Mouse (Mus musculus) embryonic facial prominence, embryonic 11.5 days (tissue): Measurements from ENCODE around the gene Zfp423. TPM values are rescaled to one million over a fixed set of nuclear protein-coding genes. Genes with fewer than 3 reads are reported as not detected.

ENCODE experiments used
- ATAC-seq: fragments of 200-750 bp; cut with Nextera tagmentation; replicated peaks from 2 replicates; pipeline ENCODE4 v1.8.0; 2017; ENCODE audit warnings: low read depth; ENCODE audit not compliant: insufficient number of reproducible peaks, low FRiP score, low TSS enrichment
- DNase-seq: peaks from one replicate; pipeline ENCODE4 v3.0.0-alpha.2; 2015; ENCODE audit warnings: low spot score
- H3K27ac ChIP-seq: fragments of 300-500 bp; sonication (generic); replicated peaks from 2 replicates; pipeline ENCODE4 v1.5.1; 2014; ENCODE audit warnings: mild to moderate bottlenecking, low read depth, low read length, control low read depth
- H3K27me3 ChIP-seq: fragments of 300-500 bp; sonication (generic); 2 replicates; pipeline ENCODE4 v1.6.1; 2014; ENCODE audit warnings: mild to moderate bottlenecking, low read length, moderate library complexity, mixed read lengths; ENCODE audit not compliant: control insufficient read depth, insufficient read depth
- H3K36me3 ChIP-seq: fragments of 300-500 bp; sonication (generic); replicated peaks from 2 replicates; pipeline ENCODE4 v1.6.1; 2014; ENCODE audit warnings: low read depth, mild to moderate bottlenecking, low read length, moderate library complexity, mixed read lengths; ENCODE audit not compliant: control insufficient read depth, insufficient read depth
- H3K4me1 ChIP-seq: fragments of 300-500 bp; sonication (generic); 2 replicates; pipeline ENCODE4 v1.6.1; 2014; ENCODE audit warnings: low read length, mixed read lengths; ENCODE audit not compliant: control insufficient read depth, insufficient read depth
- H3K4me2 ChIP-seq: fragments of 300-500 bp; sonication (generic); 2 replicates; pipeline ENCODE4 v1.6.1; 2014; ENCODE audit warnings: low read depth, mild to moderate bottlenecking, control low read depth, low read length, moderate library complexity
- H3K4me3 ChIP-seq: fragments of 300-500 bp; sonication (generic); 2 replicates; pipeline ENCODE4 v1.5.1; 2014; ENCODE audit warnings: low read depth, low read length, control low read depth
- H3K9ac ChIP-seq: fragments of 300-500 bp; sonication (generic); replicated peaks from 2 replicates; pipeline ENCODE4 v1.6.1; 2014; ENCODE audit warnings: mild to moderate bottlenecking, control low read depth, low read length
- H3K9me3 ChIP-seq: fragments of 300-500 bp; sonication (generic); replicated peaks from 2 replicates; pipeline ENCODE4 v1.6.1; 2016; ENCODE audit warnings: mild to moderate bottlenecking, low read length, inconsistent platforms, mixed read lengths; ENCODE audit not compliant: control insufficient read depth
- WGBS: fragments of 180-500 bp; shearing (Covaris S2); extraction: QIAGEN DNeasy Blood & Tissue Kit; methylation state at CpG from one replicate; pipeline ENCODE4 v1.1.7; 2014; 5-methylcytosine and 5-hydroxymethylcytosine counted together
- polyA plus RNA-seq: library from polyadenylated mRNA; unstranded; fragments of >200 nt; fragmentation: Nextera tagmentation; extraction: Ambion mirVana; gene quantifications from 2 replicates; pipeline ENCODE4 v1.2.1, GENCODE M21; 2014

Gene Zfp423
- polyA plus RNA-seq, 1 experiment from 2014 or later: 25.4 TPM

DNA sequence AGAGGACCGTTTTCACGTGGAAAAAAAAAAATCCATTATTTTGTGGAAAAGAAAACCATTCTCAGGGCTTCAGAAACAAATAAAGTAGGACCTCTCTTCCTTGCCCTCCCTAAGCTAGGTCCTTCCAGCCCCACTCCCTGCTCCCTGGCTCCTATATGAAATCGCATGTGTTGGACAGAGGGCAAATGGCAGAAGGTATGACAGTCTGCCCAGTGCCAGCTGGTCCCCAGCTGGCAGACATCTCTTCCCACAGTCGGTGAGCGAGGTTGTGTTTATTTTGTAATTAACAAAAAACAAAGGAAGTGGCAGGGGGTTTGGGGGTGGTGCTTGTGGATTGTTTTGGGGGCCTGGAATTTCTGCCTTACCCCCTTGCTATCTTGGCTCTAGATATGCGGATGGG, 339.2 kb downstream of the Zfp423 start:
- DNase-seq (no peak), ATAC-seq (no peak)
- H3K4me3 ChIP-seq: no peak overlapping the region
- no peaks in the 10 kb centered on the region for H3K36me3 ChIP-seq
- H3K4me1 ChIP-seq: no peaks in the 10 kb centered on the region
- H3K9me3 ChIP-seq: no peaks in the 10 kb centered on the region
- no peaks in the 10 kb centered on the region for H3K27me3 ChIP-seq
- no peak overlapping the region for H3K9ac ChIP-seq
- H3K27ac ChIP-seq: no peak overlapping the region
- no peak overlapping the region for H3K4me2 ChIP-seq
- WGBS: 67% methylated on average over 6 of the region's 6 CpGs

DNA sequence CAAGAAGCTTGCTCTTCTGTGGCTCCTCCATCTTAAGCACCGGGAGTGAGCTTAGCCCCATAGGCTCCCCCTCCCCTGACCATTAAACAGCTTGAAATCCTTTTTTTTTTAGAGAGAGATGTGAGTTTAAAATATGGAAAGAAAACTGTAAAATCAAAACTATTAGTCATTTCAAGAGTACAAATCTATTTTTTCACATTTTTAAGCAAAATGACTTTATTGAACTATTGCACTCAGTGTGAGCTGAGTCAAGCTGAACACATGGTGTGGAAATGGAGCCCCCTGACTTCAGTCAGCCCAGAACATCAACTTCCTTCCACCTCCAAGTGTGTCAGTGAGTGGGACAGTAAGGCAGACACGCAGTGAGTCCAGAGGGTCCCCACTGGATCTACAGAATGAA, 339.9 kb downstream of the Zfp423 start:
- H3K36me3 ChIP-seq: no peaks in the 10 kb centered on the region
- H3K27ac ChIP-seq: no peak overlapping the region
- no peak overlapping the region for H3K4me2 ChIP-seq
- WGBS: 75% methylated on average over 2 of the region's 2 CpGs
- H3K9ac ChIP-seq: no peak overlapping the region
- no peaks in the 10 kb centered on the region for H3K4me1 ChIP-seq
- ATAC-seq: no peak
- no peak overlapping the region for H3K4me3 ChIP-seq
- DNase-seq: no peak
- no peaks in the 10 kb centered on the region for H3K27me3 ChIP-seq
- H3K9me3 ChIP-seq: no peaks in the 10 kb centered on the region

DNA sequence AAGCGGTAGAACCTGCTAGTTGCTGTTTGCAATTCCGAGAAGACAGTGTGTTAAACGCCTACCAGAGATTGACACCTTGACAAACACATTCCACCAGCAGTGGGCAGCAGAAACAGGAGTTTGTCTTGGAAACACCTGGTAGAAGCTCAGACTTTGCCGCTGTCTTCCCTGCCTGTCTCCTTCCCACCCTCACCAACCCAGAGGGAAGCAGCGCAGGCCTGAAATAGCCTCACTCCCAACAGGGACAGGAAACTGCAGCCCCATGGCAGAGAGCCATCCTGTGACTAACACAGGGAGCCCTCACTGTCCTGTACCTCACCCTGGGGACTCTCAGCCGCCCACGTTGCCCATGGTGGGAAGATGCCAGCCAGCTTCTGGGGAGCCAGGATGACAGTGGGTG, 340.3 kb downstream of the Zfp423 start:
- Histone ChIP-seq H3K4me3 (no peak overlapping the region), H3K27ac (no peak overlapping the region), H3K27me3 (no peaks in the 10 kb centered on the region), H3K4me2 (no peak overlapping the region), H3K36me3 (no peaks in the 10 kb centered on the region), H3K9me3 (no peaks in the 10 kb centered on the region), H3K4me1 (no peaks in the 10 kb centered on the region), H3K9ac (no peak overlapping the region)
- DNase-seq (no peak), ATAC-seq (no peak)
- WGBS: 49% methylated on average over 7 of the region's 7 CpGs

DNA sequence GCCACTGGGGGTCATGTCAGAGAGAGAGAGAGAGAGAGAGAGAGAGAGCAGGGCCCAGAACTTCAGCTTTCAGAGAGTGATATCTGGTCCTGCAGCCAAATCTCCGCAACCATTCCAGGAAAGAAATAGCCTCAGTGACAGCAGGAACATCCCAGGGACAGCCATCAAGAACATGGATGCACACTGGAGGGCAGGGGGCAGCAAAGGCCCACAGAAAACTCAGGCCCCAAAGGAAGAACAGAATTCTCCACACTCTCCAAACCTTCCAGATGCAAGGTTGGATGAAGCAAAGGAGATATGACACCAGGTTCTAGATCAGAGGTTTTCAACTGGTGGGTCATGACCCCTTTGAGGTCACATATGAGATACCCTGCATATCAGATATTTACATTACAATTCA, 345.7 kb downstream of the Zfp423 start:
- H3K4me1 ChIP-seq: no peaks in the 10 kb centered on the region
- no peak overlapping the region for H3K4me3 ChIP-seq
- no peaks in the 10 kb centered on the region for H3K9me3 ChIP-seq
- H3K27ac ChIP-seq: no peak overlapping the region
- no peak for DNase-seq
- no peaks in the 10 kb centered on the region for H3K36me3 ChIP-seq
- no peaks in the 10 kb centered on the region for H3K27me3 ChIP-seq
- H3K4me2 ChIP-seq: no peak overlapping the region
- WGBS: 100% methylated on average over 1 of the region's 1 CpGs
- no peak for ATAC-seq
- no peak overlapping the region for H3K9ac ChIP-seq

Other genes with a start within 250 kb of the Zfp423 start
- gene Cnep1r1, start 159.2 kb upstream of the Zfp423 start, polyA plus RNA-seq: 41.5 and 43.8 TPM in 2 replicates
- 55.7 and 56.6 TPM in 2 replicates for gene Heatr3, start 178.3 kb upstream of the Zfp423 start, polyA plus RNA-seq
- gene Tent4b, start 239.6 kb upstream of the Zfp423 start, polyA plus RNA-seq: 10.0 and 12.0 TPM in 2 replicates